Mouse (Mus musculus) intestine, postnatal 0 days (tissue): ENCODE results near the gene Letm1. TPM values are rescaled to one million over a fixed set of nuclear protein-coding genes. Genes with fewer than 3 reads are reported as not detected.

Source experiments
- ATAC-seq: fragments of 200-750 bp; cut with Nextera tagmentation; 2 replicates; pipeline ENCODE4 v1.8.0; 2017; ENCODE audit warnings: mild to moderate bottlenecking, moderate TSS enrichment, moderate library complexity
- H3K27ac ChIP-seq: fragments of 300-500 bp; sonication (generic); 2 replicates; pipeline ENCODE4 v1.5.1; 2014; ENCODE audit warnings: mild to moderate bottlenecking, low read depth, low read length, moderate library complexity
- H3K27me3 ChIP-seq: fragments of 300-500 bp; sonication (generic); replicated peaks from 2 replicates; pipeline ENCODE4 v1.6.1; 2014; ENCODE audit warnings: low read length, mixed read lengths; ENCODE audit not compliant: control insufficient read depth, insufficient read depth
- H3K36me3 ChIP-seq: fragments of 300-500 bp; sonication (generic); 2 replicates; pipeline ENCODE4 v1.6.1; 2014; ENCODE audit warnings: mild to moderate bottlenecking, moderate library complexity; ENCODE audit not compliant: control insufficient read depth, insufficient read depth
- H3K4me1 ChIP-seq: fragments of 300-500 bp; sonication (generic); replicated peaks from 2 replicates; pipeline ENCODE4 v1.6.1; 2014; ENCODE audit warnings: antibody characterized with exemption, low read length, mixed read lengths; ENCODE audit not compliant: control insufficient read depth, insufficient read depth
- H3K4me2 ChIP-seq: fragments of 300-500 bp; sonication (generic); replicated peaks from 2 replicates; pipeline ENCODE4 v1.6.1; 2014; ENCODE audit warnings: low read depth, mild to moderate bottlenecking, moderate library complexity
- H3K4me3 ChIP-seq: fragments of 300-500 bp; sonication (generic); 2 replicates; pipeline ENCODE4 v1.5.1; 2014; ENCODE audit warnings: low read depth, low read length
- H3K9ac ChIP-seq: fragments of 300-500 bp; sonication (generic); 2 replicates; pipeline ENCODE4 v1.6.1; 2014; ENCODE audit warnings: mild to moderate bottlenecking, low read depth, low read length
- H3K9me3 ChIP-seq: fragments of 300-500 bp; sonication (generic); 2 replicates; pipeline ENCODE4 v1.6.1; 2016; ENCODE audit warnings: mixed run types; ENCODE audit not compliant: control insufficient read depth
- CTCF ChIP-seq: sonication (generic); IDR thresholded peaks from 2 replicates; pipeline ENCODE4 v1.5.1; 2016; ENCODE audit warnings: low read depth, mild to moderate bottlenecking, control low read depth, antibody characterized with exemption, moderate library complexity
- WGBS: fragments of 180-500 bp; shearing (Covaris S2); extraction: QIAGEN DNeasy Blood & Tissue Kit; methylation state at CpG from one replicate; pipeline ENCODE4 v1.1.7; 2014; 5-methylcytosine and 5-hydroxymethylcytosine counted together
- polyA plus RNA-seq: library from polyadenylated mRNA; unstranded; fragments of >200 nt; fragmentation: Nextera tagmentation; extraction: Ambion mirVana; gene quantifications from 2 replicates; pipeline ENCODE4 v1.2.1, GENCODE M21; 2015

Letm1 gene
- polyA plus RNA-seq, 1 experiment from 2014 or later, result 40.9 TPM

GRCm38 (mm10) chr5:33723641-33724465 lies 58.8 kb downstream of the Letm1 start:
- ATAC-seq, result peak; percentile 40
- Histone ChIP-seq H3K4me3 (peak overlapping the region; percentile 74), H3K9ac (peak overlapping the region; percentile 58), H3K27me3 (no peaks in the 10 kb centered on the region), H3K4me2 (peak overlapping the region; percentile 100), H3K27ac (peak overlapping the region; percentile 73), H3K9me3 (no peaks in the 10 kb centered on the region), H3K36me3 (0 out of 2 replicates have a peak, but pooled peaks cover 3% of the 10 kb centered on the region), H3K4me1 (peaks cover 5% of the 10 kb centered on the region; the same call in 1 of the 2 replicates)
- 11% methylated on average over 36 of the region's 36 CpGs for WGBS
- no peak for TF ChIP-seq CTCF

- under 1% methylated on average over 58 of the region's 61 CpGs for WGBS
- Histone ChIP-seq H3K4me1 (peaks cover 5% of the 10 kb centered on the region; the same call in 1 of the 2 replicates), H3K4me3 (peak overlapping the region; percentile 74), H3K4me2 (peak overlapping the region; percentile 100), H3K9me3 (no peaks in the 10 kb centered on the region), H3K9ac (peak overlapping the region; percentile 58), H3K27ac (peak overlapping the region; percentile 73), H3K36me3 (no peaks in the 10 kb centered on the region), H3K27me3 (no peaks in the 10 kb centered on the region)
- TF ChIP-seq CTCF, result peak; percentile 37
- ATAC-seq, result no peak
These were observed 59.5 kb downstream of the Letm1 start for GRCm38 (mm10) chr5:33723019-33723640.

- under 1% methylated on average over 50 of the region's 53 CpGs for WGBS
- Histone ChIP-seq H3K27me3 (no peaks in the 10 kb centered on the region), H3K4me2 (peak overlapping the region; percentile 100), H3K9ac (peak overlapping the region; percentile 58), H3K36me3 (no peaks in the 10 kb centered on the region), H3K4me3 (peak overlapping the region; percentile 74), H3K27ac (peak overlapping the region; percentile 73; the same call in 1 of the 2 replicates), H3K4me1 (peaks cover 5% of the 10 kb centered on the region; the same call in 1 of the 2 replicates), H3K9me3 (no peaks in the 10 kb centered on the region)
- ATAC-seq, result no peak
- no peak for TF ChIP-seq CTCF
These were observed 60.2 kb downstream of the Letm1 start for GRCm38 (mm10) chr5:33722266-33723018.

- TF ChIP-seq CTCF, result peak; percentile 44
- H3K9ac ChIP-seq, result peak within 1 kb of the TSS; percentile 58
- H3K4me3 ChIP-seq, result peak within 1 kb of the TSS; percentile 74
- no peaks in the 10 kb centered on the region for H3K9me3 ChIP-seq
- H3K4me2 ChIP-seq, result peak within 1 kb of the TSS; percentile 100
- H3K4me1 ChIP-seq, result peaks cover 5% of the 10 kb centered on the region; the same call in 1 of the 2 replicates
- peak within 1 kb of the TSS; percentile 46; the same call in 1 of the 2 replicates for H3K27ac ChIP-seq
- H3K27me3 ChIP-seq, result no peaks in the 10 kb centered on the region
- ATAC-seq, result peak; percentile 37
- no peaks in the 10 kb centered on the region for H3K36me3 ChIP-seq
- WGBS, result 0% methylated on average over 67 of the region's 73 CpGs
These were observed 60.9 kb downstream of the Letm1 start, which contains the start of gene Fgfr3 for GRCm38 (mm10) chr5:33721541-33722265. Gene Fgfr3 (plus strand): TSS chr5:33721674.

GRCm38 (mm10) chr5:33720852-33721490 lies 61.6 kb downstream of the Letm1 start:
- no peaks in the 10 kb centered on the region for H3K27me3 ChIP-seq
- no peak for TF ChIP-seq CTCF
- WGBS, result 6% methylated on average over 8 of the region's 8 CpGs
- H3K9me3 ChIP-seq, result no peaks in the 10 kb centered on the region
- H3K9ac ChIP-seq, result peak overlapping the region; percentile 58; the same call in 1 of the 2 replicates
- peaks cover 5% of the 10 kb centered on the region; the same call in 1 of the 2 replicates for H3K4me1 ChIP-seq
- peak overlapping the region; percentile 74 for H3K4me3 ChIP-seq
- H3K27ac ChIP-seq, result no peak overlapping the region
- no peaks in the 10 kb centered on the region for H3K36me3 ChIP-seq
- no peak for ATAC-seq
- H3K4me2 ChIP-seq, result peak overlapping the region; percentile 100
